Mouse (Mus musculus): ENCODE data around the gene Skp1a. TPM values are rescaled to one million over a fixed set of nuclear protein-coding genes. Genes with fewer than 3 reads are reported as not detected.
A peak's percentile ranks its signal among the peaks of the same experiment; 100 is the strongest.

Skp1a gene
- total RNA-seq, 2 experiments from 2014 or later = 255 to 270 TPM

DNA sequence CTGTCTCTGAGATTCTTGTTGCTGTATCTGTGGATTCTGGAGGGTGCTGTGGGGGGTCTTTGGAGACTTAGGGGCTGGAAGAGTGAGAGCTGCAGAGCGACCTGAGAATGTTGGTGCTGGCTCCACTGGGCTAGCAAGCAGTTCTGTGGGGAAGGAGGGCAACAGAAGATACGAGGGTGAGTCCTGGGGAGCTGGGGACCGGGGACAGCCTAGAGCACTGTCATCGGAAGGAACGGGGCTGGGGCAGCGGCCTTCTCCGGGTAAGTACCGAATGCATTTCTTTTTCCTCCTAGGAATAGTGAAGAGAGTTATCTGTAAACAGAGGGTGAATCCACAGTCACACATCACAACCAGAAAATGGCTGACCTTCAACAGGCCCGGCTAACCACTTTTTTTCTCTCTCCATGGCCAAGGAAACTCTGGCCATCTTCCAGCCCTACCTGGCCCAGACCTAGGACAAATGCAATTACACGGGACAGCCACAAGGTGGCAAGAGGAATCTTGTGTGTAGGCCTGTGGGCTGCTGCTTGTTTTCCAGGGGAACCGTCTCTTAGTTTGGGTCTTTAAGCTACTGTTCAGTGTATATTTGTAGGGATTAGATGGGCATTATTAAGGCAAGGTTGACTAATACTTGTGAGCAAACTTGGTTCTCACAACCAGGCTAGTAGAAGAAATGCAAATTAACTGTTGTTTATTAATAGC lies 22.0 kb downstream of the Skp1a start:
- peak; percentile 68 for DNase-seq

DNA sequence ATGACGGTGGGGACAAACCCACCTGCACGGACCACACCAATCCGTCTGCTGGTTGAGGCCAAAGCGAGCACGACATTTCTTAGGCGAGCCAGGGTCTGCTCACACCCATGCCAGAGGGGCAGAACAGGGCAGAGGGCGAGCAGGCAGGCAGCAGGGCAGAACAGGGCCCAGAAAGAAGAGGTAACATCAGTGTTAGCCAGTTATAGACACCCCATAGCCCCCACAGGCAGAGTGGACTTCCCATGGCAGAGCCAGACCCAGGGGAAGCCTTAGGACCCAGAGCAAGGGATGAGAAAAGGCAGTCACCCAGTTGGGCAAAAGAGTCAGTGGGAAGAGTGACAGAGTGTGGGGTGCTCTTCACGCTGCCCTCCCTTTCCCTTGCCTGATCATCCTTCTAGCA lies 23.3 kb downstream of the Skp1a start:
- no peak for DNase-seq

DNA sequence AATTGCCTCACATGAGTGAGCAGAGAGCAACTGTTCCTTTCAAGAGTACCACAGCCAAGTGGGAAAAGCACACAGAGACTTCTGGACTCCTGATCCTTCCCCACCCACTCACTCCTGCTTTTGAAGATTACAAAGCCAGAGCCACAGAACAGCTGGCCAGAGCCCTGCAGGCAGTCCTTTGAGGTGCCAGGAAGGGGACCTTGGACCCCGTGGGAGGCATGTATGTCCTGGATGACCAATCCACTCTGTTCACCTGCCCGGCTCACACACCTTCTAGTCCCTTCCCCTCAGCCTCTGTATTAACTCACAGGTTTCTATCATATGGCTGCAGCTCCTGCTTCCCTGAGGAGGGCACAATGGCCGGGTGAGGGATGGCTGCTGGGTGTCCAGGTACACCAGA lies 25.6 kb downstream of the Skp1a start:
- DNase-seq = no peak

DNA sequence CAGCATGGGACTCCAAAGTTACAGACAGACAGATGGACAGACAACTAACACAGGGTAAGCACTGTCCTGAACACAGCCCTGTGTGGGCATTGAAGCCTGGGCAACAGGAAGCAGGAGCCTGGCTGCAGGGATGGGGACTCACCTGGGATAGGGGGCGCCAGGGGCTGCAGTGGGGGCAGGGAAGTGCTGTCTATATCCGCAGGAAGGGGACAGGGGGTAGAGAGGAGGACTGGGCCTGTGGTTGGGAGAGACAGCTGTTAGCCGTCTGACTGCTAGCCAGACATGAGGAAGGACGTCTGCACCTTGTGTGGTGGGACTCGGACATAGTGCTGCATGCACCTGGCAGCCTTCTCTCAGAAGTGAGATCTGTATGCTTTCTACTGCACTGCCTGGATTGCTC lies 26.9 kb downstream of the Skp1a start:
- DNase-seq = no peak

DNA sequence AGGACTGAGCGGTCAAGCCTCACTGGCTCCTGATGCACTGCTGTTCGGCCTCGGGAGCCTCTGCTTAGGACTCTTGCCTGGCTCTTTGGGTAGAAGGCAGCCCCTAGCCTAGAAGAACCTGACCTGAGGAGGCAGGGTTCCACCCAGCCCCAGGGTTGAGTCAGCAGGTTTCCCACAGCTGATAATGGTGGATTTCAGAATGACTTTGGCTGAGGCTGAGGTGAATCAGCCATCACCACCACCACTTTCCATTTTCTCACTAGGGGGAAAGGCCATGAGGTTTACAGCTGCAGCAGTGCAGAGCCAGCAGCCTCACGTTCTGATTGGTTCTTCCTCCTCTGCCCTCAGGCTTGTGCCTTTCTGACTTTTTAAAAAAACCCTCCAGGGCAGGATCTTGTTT lies 29.1 kb downstream of the Skp1a start:
- no peak for DNase-seq

DNA sequence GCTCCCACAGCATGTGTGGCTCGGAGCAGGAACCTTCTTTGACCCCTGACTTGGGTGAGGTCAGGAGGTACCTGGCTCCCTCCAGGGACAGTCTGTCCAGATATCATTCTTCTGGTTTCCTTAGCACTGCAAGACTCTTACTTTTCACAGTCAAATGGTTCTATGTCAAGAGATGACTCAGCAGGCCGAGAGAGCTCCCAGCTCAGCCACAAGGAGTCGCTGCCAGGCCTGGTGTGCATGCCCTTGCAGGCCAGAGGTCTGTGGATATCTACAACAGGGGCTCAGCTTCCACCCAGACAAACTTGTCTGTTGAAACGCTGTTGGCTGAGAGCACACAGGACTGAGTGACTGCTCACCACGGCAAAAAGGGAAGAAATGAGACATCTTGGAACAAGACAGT lies 30.1 kb downstream of the Skp1a start:
- DNase-seq = peak; percentile 51

DNA sequence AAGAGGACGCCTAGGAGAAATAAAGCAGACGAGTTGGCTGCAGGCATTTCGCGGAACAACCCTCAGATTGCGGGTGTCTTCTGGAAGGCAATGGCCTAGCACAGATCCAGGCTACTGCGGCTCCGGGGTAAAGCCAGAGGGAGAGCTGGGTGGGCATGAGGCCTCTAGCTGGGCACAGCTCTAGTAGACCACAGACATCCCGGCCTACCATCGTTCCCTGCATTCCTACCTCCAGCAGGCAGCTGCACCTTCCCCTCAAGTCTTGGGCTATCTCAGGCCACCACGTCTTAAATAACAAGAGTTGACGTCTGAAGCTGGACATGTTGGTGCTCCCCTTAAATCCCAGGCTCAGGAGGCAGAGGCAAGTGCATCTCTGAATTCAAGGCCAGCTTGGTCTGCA lies 30.5 kb downstream of the Skp1a start:
- peak; percentile 1 for DNase-seq

DNA sequence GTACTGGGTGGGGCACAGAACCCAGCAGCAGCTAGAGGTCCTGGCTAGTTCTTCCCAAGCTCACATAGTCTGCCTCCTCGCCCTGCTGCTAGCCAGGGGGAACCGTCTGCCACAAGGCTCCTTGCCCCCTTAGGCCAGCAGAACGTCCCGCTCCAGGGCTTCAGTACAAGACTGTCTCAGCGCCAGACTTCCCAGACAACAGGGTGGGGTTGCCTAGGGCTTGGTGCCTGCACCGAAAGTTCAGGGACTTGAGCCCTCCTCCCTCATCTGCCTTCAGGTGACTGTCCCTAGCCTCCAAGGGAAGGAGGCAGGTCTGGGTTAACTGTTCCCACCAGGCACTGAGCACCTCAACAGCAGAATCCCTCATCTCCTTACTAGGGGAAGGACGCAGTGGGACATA lies 33.1 kb downstream of the Skp1a start:
- DNase-seq = peak; percentile 6

DNA sequence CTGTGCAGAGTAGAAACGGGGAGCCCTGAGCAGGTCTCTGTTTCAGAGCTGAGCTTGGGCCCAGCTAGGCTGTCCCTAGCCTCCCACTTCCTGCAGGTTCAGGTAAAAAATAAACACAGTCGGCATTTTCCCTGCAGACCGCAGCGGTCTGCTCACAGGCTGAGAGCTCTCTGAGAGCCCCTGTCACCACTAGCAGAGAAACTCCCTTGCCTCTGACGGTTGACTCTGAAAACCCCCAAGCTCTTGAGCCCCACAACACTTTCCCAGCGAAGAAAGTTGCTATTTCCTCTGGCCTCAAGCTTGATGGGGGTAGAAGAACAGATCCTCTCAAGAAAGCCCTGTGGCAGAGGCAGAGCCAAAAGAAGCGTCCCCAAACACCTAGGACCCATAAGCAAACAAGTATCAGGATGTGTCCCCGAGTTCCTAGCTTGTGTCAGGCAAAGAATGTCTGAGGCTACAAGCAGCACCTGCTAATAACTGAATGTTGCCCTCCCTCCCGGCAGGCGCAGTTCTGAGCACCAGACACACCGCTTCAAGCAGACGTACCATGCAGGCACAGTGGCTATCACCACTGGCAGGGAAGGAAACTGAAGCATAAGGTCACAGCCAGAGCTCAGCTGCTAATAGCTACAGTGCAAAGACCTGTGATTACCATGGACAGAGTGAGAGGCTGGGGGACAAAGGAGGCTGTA lies 34.0 kb downstream of the Skp1a start:
- peak; percentile 5 for DNase-seq

DNA sequence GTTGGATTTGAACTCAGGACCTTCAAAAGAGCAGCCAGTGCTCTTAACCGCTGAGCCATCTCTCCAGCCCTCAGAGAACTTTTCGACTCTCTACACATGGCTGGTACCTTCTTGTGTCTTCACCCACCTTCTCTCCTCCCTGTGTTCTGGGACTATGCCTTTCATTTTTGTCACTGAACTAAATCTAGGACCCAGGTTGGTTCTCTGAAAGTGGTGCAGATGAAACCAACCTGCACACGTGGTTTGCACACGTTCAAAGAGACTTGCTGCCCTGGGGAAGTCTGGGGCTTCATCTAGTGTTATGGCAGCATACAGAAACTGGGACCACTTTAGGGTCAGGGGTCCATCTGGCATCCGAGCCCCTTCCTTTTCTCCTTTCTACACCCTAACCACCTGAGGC lies 35.5 kb downstream of the Skp1a start:
- DNase-seq = no peak

DNA sequence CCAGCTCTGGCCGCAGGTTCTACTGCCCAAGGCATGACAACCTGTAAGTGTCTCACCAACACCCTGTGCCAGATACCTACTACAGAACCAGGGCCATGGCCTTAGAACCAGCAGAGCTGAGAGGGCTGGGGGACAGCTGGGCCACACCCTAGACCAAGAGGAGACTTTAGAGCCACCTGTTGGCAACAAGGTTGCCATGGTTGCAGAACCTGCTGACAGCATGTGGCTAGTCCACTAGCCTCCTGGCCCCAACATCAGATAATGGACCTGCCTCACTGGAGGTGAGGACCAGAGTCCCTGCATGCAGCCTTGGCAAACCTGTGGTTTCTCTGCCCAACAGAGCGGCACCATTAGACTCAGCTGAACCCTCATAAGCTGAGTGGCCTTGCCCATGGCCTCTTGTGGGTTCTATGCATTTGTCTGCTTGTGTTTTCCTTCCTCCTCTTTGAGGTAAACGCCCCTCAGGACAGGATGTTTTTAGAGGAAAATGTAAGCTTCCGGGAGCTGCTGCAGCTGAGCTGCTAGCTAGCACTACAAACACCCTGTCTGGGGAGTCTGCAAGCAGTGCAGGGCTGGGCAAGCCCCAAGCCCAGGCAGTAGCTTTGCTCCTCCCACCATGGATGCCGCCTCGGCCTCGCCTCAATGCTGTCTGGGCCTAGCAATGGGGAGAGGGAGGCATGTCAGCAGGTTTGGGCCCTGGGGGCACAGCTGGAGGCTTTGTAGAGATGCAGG lies 36.5 kb downstream of the Skp1a start:
- no peak for DNase-seq

DNA sequence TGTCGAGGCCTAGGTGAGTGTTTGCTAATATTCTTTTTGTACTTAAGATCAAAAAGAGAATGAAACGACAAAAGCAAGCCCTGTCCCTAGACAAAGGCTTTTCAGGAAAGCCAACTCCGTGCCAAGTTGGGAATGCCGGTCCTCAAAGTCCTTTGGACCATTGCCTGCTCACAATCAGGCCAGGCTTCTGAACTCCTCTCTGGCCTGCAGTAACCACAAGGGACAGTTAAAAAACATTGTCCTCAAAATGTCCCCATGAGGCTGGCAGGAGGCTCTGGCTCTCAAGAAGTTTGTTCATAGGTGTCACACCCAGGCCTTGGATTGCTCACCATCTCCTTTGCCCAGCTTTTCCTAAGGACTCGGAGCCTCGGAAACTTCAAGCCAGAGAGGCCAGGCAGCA lies 38.0 kb downstream of the Skp1a start:
- DNase-seq = no peak

DNA sequence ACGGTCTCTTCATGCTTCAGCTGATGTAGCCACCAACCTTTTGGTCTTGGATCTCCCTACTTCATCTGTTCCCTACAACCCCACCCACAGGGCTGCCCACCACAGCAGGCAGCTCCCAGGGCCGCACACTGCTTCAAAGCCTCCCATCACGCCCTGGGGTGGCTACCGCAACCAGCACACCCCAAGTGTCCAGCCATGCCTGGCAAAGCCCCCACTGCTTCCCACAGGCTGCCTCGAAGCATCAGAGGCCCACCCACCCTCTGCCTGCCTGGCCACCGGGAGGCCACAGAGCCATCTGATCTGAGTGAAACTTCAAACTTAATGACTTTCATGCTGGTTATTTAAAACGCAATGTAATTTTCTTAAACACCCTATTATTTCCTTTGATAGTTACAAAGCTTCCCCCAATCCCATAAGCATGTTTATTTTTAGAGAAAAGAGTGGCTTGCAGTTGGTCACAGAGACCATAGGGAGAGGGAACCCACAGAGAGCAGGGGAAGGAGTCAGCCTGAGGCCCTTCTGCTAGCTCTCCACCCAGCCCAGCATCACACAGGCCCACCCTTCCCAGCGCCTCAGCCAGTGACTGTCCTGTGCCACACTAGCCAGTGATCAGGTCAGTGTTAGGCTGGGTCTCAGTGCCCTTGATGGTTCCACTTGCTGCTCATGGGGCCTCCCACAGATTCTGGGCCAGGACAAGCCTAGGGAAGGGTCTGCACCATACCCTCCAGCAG lies 40.1 kb downstream of the Skp1a start:
- no peak for DNase-seq

DNA sequence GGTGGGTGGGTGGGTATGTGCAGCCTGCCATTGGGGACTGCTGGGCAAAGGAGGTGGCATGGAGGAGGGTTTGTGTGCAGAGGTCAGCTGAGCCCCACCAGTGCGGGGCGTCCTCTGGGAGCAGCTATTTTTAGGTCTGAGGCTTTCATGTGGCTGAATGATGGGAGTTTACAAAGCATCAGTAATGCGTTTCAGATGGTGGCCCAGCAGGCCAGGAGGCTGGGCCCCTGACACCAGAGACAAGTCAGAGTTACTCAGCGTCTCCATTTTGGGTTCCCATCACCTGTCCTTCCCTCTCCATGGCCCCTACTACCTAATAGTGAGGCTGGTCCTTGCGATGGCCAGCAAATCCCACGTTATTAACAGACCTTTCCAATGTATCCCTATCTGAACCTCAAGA lies 40.8 kb downstream of the Skp1a start:
- no peak for DNase-seq

DNA sequence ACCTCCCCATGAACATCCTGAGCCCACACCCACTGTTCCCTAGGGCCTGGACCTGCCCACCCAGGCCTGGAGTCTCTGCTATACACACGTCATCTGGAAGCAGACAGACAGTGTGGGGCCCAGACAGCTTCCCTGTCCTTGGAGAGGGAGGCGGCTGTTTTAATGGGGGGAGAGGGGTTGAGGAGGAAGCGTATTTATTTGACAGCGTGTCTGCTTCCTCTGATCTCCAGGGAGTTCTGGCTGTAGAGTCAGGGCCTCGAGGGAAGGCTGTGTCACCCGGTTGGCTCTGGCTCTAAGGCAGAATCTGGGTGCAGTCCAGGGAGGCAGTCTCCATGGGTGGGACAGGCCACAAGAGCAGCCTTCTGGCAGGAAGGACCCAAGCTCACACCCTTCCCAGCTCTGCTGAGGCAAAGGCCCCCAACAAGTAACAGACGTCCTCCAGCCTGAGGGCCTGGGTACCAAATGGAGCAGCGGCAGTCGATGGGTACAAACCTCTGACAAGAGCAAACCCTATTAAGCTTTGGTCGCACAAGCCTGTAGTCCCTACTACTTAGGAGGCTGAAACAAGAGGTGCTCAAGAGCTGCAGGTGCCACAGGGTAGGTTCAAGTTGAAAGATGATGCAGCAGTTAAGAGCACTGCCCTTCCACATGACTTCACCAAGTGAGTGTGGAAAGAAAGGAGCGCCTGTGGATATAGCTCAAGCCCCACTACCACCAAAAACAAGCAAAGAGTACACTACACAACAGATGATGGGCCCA lies 41.6 kb downstream of the Skp1a start:
- DNase-seq = no peak

DNA sequence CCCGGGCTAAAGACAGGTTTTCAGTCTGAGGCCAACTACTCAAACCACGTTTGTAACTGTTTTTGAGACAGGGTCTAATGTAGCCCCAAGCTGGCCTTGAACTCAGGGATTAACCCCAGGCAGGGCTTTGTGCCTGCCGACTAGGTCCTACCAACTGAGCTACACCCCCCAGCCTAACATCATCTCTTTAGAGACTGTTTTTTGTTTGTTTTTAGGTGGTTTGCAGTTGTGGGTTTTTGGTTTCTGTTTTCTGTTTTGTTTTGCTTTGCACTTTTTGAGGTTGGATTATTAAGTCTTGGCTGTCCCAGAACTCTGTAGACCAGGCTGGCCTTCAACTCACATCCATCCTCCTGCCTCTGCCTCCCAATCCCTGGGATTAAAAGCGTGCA lies 42.1 kb downstream of the Skp1a start:
- no peak for DNase-seq

DNA sequence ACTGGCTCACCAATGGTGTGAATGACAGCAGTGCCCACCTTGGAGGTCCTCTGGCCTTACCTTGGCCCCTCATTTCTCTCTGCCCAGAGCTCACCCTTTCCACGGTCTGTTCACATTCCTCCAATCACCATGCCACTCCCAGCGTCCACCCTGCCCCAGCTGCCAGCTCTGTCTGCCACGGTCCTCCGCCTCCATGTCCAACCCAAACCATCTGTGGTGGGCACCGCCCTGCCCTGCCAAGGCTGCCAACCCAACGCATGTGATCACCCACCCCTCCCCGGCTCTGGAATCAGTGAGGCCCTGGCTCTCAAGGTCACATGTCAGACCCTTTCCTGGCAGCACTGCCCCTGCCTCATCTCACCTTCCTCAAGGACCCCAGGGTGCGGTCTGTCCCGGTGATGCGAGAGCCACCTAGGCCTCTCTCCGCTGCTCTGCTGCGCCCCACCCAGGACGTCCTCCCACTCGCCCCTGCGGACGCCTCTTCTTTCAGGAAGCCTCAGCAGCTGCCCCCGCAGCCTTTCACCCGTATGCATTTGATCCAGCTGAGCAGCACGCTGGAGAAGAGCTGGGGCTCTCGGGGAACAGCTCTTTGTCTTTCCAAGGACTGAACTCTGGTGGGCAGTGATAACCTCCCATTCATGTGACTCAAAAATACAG lies 42.8 kb downstream of the Skp1a start:
- DNase-seq = no peak

DNA sequence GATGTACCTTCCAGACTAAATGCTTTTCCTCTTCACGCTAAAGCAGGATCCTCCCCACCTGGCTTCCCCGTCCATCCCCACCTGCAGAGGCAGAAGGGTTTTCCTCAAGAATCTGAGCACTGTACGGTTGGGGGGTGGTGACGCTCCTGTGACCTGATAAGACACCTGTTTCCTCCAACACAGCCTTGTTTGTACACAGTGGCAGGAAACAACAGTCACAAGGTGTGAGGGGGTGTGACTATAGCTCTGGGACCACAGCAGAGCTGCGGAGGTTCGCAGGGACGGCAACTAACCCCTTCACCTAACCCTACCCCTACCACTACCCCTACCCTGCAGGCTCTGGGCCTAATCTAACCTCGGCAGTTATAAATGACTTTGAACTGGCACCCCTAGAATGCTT lies 43.6 kb downstream of the Skp1a start:
- DNase-seq = no peak

DNA sequence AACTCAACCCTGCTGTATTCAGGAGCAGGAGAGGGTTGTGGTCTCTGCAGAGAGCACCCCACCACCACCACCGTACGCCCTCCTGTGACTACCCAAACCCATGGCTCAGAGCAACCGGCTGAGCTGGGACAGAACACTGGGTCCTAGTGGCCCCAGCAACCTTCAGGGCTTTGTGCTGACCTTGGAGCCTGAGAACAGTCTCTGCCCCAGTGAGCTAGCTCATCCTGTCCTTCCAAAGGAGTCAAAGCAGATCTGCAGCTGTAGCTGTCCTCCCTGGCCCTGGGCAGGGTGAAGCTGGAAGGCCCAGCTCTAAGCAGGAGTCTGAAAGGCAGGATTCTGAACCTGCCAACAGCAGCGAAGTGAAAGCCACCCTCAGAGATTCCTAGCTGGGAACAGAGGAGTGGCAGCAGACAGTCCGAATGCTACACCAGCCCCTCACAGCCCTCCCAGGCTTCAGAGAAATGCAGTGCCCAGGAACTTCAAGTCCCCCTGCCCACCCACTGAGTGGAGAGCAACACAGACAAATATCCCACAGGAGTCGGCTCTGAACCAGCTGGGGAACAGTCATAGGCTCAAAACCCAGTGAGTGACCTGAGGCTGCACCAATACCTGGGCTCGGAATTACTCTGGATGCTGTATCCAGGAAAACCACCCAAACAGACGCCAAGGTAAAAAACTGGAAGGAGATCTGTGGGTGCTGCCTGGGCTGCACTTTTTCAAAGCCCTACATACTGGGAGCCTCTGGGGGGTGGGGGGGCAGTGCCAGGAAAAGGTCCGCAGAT lies 44.2 kb downstream of the Skp1a start:
- DNase-seq = no peak

DNA sequence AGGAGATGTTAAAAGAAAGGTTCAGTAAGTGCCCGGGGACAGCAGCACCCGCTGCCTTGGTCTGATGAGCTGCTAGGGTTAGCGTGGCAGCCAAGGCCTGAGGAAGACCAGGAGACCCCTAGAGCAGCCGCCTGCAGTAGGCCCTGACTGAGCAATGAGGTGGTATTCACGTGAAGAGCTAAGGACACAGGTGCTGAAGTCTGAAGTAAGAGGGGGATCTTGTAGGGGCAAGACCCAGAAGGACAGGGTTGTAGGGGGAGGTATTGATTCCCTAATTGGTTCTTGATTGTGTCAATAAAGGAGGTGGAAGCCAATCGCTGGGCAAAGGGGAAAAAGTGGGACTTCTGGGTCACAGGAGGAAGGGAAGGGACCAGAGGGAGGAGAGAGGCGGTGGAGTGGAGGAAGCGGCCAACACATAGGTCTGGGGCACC lies 45.2 kb downstream of the Skp1a start:
- DNase-seq = no peak

Measured in gastrocnemius, postnatal 25 days (tissue).